Mouse (Mus musculus) hindbrain, embryonic 14.5 days (tissue): ENCODE measurements around the gene Bicra. TPM values are rescaled to one million over a fixed set of nuclear protein-coding genes. Genes with fewer than 3 reads are reported as not detected.

ENCODE experiments used
- ATAC-seq: fragments of 200-750 bp; cut with Nextera tagmentation; 2 replicates; pipeline ENCODE4 v1.8.0; 2017; ENCODE audit warnings: moderate number of reproducible peaks, mild to moderate bottlenecking, moderate TSS enrichment, moderate library complexity; ENCODE audit not compliant: low FRiP score
- DNase-seq: peaks from one replicate; pipeline ENCODE4 v3.0.0-alpha.2; 2015; ENCODE audit warnings: low spot score
- H3K27ac ChIP-seq: fragments of 300-500 bp; sonication (generic); 2 replicates; pipeline ENCODE4 v1.5.1; 2014; ENCODE audit warnings: mild to moderate bottlenecking, moderate library complexity
- H3K27me3 ChIP-seq: fragments of 300-500 bp; sonication (generic); 2 replicates; pipeline ENCODE4 v1.6.1; 2014; ENCODE audit warnings: mild to moderate bottlenecking, low read length, mixed read lengths; ENCODE audit not compliant: control insufficient read depth, insufficient read depth
- H3K36me3 ChIP-seq: fragments of 300-500 bp; sonication (generic); replicated peaks from 2 replicates; pipeline ENCODE4 v1.6.1; 2014; ENCODE audit not compliant: control insufficient read depth, insufficient read depth
- H3K4me1 ChIP-seq: fragments of 300-500 bp; sonication (generic); replicated peaks from 2 replicates; pipeline ENCODE4 v1.6.1; 2014; ENCODE audit warnings: antibody characterized with exemption, low read length, mixed read lengths; ENCODE audit not compliant: control insufficient read depth, insufficient read depth
- H3K4me2 ChIP-seq: fragments of 300-500 bp; sonication (generic); replicated peaks from 2 replicates; pipeline ENCODE4 v1.6.1; 2014; ENCODE audit warnings: mild to moderate bottlenecking, moderate library complexity
- H3K4me3 ChIP-seq: fragments of 300-500 bp; sonication (generic); replicated peaks from 2 replicates; pipeline ENCODE4 v1.5.1; 2014; ENCODE audit warnings: mild to moderate bottlenecking, low read length
- H3K9ac ChIP-seq: fragments of 300-500 bp; sonication (generic); 2 replicates; pipeline ENCODE4 v1.6.1; 2014
- H3K9me3 ChIP-seq: fragments of 300-500 bp; sonication (generic); 2 replicates; pipeline ENCODE4 v1.6.1; 2016; ENCODE audit warnings: low read length; ENCODE audit not compliant: control insufficient read depth
- WGBS: fragments of 180-500 bp; shearing (Covaris S2); extraction: QIAGEN DNeasy Blood & Tissue Kit; methylation state at CpG from one replicate; pipeline ENCODE4 v1.1.7; 2014; 5-methylcytosine and 5-hydroxymethylcytosine counted together
- polyA plus RNA-seq: library from polyadenylated mRNA; unstranded; fragments of >200 nt; fragmentation: Nextera tagmentation; extraction: Ambion mirVana; gene quantifications from 2 replicates; pipeline ENCODE4 v1.2.1, GENCODE M21; 2014

Bicra gene
- polyA plus RNA-seq, 1 experiment from 2014 or later: 8.8 TPM

DNA sequence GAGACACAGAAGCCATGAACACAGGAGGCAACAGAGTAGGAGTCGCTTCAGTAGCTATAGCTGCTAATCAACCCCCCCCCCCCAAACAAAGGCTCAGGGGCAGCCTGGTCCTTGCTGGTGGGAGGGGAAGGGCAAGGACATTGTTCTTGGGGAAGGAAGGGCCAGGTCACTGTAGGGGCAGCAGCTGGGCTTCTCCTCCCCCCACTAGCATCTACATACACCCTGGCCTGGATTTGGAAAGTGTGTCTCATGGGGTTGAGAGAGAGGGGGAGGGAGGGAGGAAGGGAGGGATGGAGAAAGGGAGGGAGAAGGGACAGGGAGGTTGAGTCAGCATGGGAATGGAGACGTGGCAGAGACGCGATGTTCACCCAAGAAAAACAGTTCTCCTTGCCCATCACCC lies 87.0 kb downstream of the Bicra start:
- H3K4me1 ChIP-seq: peaks cover 8% of the 10 kb centered on the region; the same call in 1 of the 2 replicates
- DNase-seq (no peak), ATAC-seq (no peak)
- WGBS: 27% methylated on average over 4 of the region's 4 CpGs
- H3K27ac ChIP-seq: no peak overlapping the region
- H3K9me3 ChIP-seq: no peaks in the 10 kb centered on the region
- no peak overlapping the region for H3K4me3 ChIP-seq
- no peak overlapping the region for H3K9ac ChIP-seq
- H3K36me3 ChIP-seq: no peaks in the 10 kb centered on the region
- H3K4me2 ChIP-seq: no peak overlapping the region
- H3K27me3 ChIP-seq: no peaks in the 10 kb centered on the region

GRCm38 (mm10) chr7:15956143-15956542 lies 91.6 kb downstream of the Bicra start:
- Histone ChIP-seq H3K4me1 (no peaks in the 10 kb centered on the region), H3K4me2 (no peak overlapping the region), H3K27ac (no peak overlapping the region), H3K27me3 (no peaks in the 10 kb centered on the region), H3K36me3 (no peaks in the 10 kb centered on the region), H3K4me3 (no peak overlapping the region), H3K9ac (no peak overlapping the region), H3K9me3 (no peaks in the 10 kb centered on the region)
- DNase-seq (no peak), ATAC-seq (no peak)
- 74% methylated on average over 5 of the region's 5 CpGs for WGBS

- no peaks in the 10 kb centered on the region for H3K9me3 ChIP-seq
- peak overlapping the region; percentile 40 for H3K4me2 ChIP-seq
- H3K4me3 ChIP-seq: peak overlapping the region; percentile 14; the same call in 1 of the 2 replicates
- 29% methylated on average over 7 of the region's 7 CpGs for WGBS
- H3K27ac ChIP-seq: no peak overlapping the region
- DNase-seq: no peak
- no peak for ATAC-seq
- H3K36me3 ChIP-seq: no peaks in the 10 kb centered on the region
- no peaks in the 10 kb centered on the region for H3K27me3 ChIP-seq
- 0 out of 2 replicates have a peak overlapping the region, but pooled peaks have one; percentile 40 for H3K9ac ChIP-seq
- H3K4me1 ChIP-seq: no peaks in the 10 kb centered on the region
These were observed 92.2 kb downstream of the Bicra start for GRCm38 (mm10) chr7:15955509-15955908.

DNA sequence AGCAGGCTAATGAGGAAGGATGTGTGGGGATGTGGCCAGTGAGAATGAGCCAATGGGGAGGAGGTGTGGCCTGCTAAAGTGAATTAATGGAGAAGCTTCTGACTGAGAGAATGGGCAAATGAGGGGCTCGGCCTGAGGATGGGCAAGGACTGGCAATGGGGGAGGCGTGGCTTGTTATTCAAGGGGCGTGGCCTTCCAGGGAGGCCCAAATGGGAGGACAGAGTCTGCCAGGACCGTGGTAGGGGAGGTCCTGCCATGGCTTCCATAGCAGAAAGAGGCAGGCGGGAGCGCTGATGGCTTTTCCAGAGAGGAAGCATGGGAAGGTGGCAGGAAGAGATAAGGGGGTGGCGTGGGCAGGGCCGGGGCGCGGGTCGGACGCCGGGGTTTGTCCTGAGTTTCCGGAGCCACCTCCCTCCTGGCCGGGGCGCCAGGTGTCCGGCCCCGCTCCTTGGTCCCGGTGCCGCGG lies 92.7 kb downstream of the Bicra start:
- ATAC-seq (no peak), DNase-seq (no peak)
- Histone ChIP-seq H3K4me3 (peak overlapping the region; percentile 14; the same call in 1 of the 2 replicates), H3K27ac (no peak overlapping the region), H3K9ac (peak overlapping the region; percentile 40; the same call in 1 of the 2 replicates), H3K9me3 (no peaks in the 10 kb centered on the region), H3K4me2 (peak overlapping the region; percentile 40), H3K27me3 (no peaks in the 10 kb centered on the region), H3K4me1 (no peaks in the 10 kb centered on the region), H3K36me3 (no peaks in the 10 kb centered on the region)
- 7% methylated on average over 21 of the region's 21 CpGs for WGBS

DNA sequence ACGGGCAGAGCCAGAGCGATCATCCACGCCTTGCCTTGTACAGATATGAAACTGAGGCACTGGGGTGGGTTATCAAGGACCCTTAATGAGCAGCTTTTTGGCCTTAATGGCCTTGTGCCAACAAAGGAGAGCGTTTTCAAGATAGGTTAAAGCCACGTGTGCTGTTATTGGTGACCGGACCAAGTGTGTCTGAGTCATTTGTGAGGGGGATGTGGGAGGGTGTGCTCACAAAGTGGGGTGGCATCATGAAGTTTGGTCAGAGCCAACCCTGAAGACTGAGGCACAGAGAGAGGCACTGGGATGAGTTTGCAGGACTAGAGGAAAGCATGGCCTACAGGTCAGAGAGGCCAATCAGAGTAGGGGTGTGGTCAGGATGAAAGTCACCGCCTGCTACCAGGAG lies 93.3 kb downstream of the Bicra start:
- Histone ChIP-seq H3K9ac (no peak overlapping the region), H3K36me3 (no peaks in the 10 kb centered on the region), H3K27me3 (no peaks in the 10 kb centered on the region), H3K4me2 (no peak overlapping the region), H3K4me1 (no peaks in the 10 kb centered on the region), H3K27ac (no peak overlapping the region), H3K4me3 (no peak overlapping the region), H3K9me3 (no peaks in the 10 kb centered on the region)
- 97% methylated on average over 7 of the region's 7 CpGs for WGBS
- no peak for DNase-seq
- no peak for ATAC-seq

DNA sequence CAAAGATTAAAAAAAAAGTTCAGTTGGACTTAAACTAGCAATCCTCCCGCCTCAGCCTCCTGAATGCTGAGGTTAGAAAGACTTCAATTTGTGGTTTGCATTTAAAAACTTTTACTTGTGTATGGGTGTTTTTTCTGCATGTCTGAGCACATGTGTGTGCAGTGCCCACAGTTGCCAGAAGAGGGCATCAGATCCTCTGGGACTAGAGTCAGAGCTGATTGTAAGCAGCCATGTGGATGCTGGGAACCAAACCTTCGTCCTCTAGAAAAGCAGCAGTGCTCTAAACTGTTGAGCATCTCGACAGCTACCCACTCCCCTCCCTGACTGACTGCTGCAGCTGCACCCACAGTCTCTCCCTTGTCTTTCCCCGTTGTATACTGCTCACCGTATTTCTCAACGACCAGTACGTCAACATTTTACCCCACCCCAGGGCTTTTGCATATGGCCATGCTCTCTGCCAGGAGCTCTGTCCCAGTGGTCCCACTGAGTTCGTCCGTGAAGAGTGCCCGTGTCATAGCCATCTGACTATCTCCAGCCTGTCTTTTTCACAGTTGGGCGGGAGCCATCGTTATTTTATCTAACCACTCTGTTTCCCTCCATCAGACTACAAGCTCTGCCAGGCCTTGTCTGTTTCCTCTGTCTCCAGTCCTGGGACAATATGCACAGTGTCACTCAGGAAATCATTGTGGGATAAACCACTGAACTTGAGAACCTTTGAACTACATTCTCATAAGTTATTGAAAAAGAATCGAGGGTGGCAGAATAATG lies 94.2 kb downstream of the Bicra start:
- H3K36me3 ChIP-seq: no peaks in the 10 kb centered on the region
- WGBS: 94% methylated on average over 13 of the region's 13 CpGs

DNA sequence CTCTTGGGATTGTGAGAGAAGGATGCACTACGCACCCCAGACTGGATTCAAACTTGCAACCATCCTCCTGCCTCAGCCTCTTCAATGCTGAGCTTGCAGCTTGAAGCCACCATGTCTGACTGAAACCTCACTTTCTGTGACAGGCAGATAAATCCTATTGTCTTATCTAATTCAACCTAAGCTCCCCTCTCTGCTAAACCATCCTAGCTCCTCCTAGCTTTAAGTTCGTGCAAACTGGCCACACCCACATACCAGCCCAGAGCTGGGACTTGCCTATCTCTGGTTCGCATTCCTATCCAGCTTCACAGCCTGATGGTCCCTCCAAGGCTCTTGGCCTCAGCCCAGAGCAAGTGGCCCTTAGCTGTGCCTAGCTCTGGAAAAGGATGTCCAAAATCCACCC lies 95.3 kb downstream of the Bicra start:
- DNase-seq: no peak
- no peak overlapping the region for H3K27ac ChIP-seq
- ATAC-seq: no peak

More for the DNA sequence above, 94.2 kb downstream of the Bicra start:
- Histone ChIP-seq H3K27me3 (no peaks in the 10 kb centered on the region), H3K4me1 (no peaks in the 10 kb centered on the region), H3K9ac (no peak overlapping the region), H3K9me3 (no peaks in the 10 kb centered on the region), H3K4me3 (no peak overlapping the region), H3K27ac (no peak overlapping the region), H3K4me2 (no peak overlapping the region)
- DNase-seq (no peak), ATAC-seq (no peak)

GRCm38 (mm10) chr7:15950008-15950407 lies 97.7 kb downstream of the Bicra start:
- WGBS: 89% methylated on average over 15 of the region's 15 CpGs
- Histone ChIP-seq H3K9me3 (no peaks in the 10 kb centered on the region), H3K27ac (no peak overlapping the region), H3K4me3 (no peak overlapping the region), H3K4me1 (peaks cover 3% of the 10 kb centered on the region; the same call in 1 of the 2 replicates), H3K36me3 (no peaks in the 10 kb centered on the region), H3K4me2 (no peak overlapping the region), H3K27me3 (no peaks in the 10 kb centered on the region), H3K9ac (no peak overlapping the region)
- DNase-seq (no peak), ATAC-seq (no peak)

More for the DNA sequence above, 95.3 kb downstream of the Bicra start:
- Histone ChIP-seq H3K4me2 (no peak overlapping the region), H3K9me3 (no peaks in the 10 kb centered on the region), H3K4me1 (no peaks in the 10 kb centered on the region), H3K4me3 (no peak overlapping the region), H3K27me3 (no peaks in the 10 kb centered on the region), H3K9ac (no peak overlapping the region), H3K36me3 (no peaks in the 10 kb centered on the region)
- WGBS: 85% methylated on average over 3 of the region's 3 CpGs

DNA sequence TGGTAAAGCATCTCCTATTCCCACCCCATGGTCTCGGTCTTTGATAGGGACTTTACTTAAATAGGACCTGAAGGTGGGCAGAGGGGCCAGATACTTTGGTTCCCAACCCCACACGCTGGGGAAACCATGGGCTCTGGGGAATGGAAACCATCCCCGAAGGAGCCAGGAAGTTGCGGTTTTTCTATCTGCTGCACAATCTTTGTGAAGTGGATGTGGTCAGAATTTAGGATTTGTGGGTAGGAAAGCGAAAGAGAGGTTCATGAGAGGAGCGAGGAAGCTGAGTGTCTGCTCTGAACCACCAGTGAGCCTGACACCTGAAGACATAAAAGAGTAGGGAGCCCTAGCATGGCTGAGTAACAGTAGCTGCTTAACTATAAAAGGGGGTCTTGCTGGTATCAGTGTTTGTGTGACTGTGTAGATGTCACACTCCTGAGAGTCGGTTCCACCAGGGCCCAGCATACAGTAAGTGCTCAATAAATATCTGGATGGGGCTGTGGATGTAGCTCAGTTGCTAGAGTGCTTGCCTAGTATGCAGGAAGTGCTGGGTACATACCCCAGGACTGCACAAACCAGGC lies 98.4 kb downstream of the Bicra start:
- WGBS: 89% methylated on average over 7 of the region's 7 CpGs
- no peak for ATAC-seq
- Histone ChIP-seq H3K27ac (no peak overlapping the region), H3K4me3 (no peak overlapping the region), H3K27me3 (no peaks in the 10 kb centered on the region), H3K4me2 (no peak overlapping the region), H3K9me3 (no peaks in the 10 kb centered on the region), H3K36me3 (0 out of 2 replicates have a peak, but pooled peaks cover 1% of the 10 kb centered on the region), H3K4me1 (peaks cover 7% of the 10 kb centered on the region; the same call in 1 of the 2 replicates), H3K9ac (no peak overlapping the region)
- DNase-seq: no peak
